Mouse (Mus musculus): ENCODE results near the gene Chil6. TPM values are rescaled to one million over a fixed set of nuclear protein-coding genes. Genes with fewer than 3 reads are reported as not detected.

Chil6 gene
- 0.37 TPM for polyA plus RNA-seq (2015; fragmentation: Illumina TruSeq; extraction: RNeasy Lipid Tissue Mini Kit (QIAGEN cat#74804); ENCODE audit: insufficient read depth, low replicate concordance)

GRCm38 (mm10) chr3:106406082-106406481 lies at the start of gene Chil6:
Gene Chil6 (minus strand): TSS chr3:106406182.

Other genes with a start within 250 kb of the Chil6 start
- gene Chil3, start 238.6 kb downstream of the Chil6 start, polyA plus RNA-seq (2015; fragmentation: Illumina TruSeq; extraction: RNeasy Lipid Tissue Mini Kit (QIAGEN cat#74804); ENCODE audit: insufficient read depth, low replicate concordance) = 58.5 TPM
- not detected for gene Chil4, start 186.7 kb downstream of the Chil6 start, polyA plus RNA-seq (2015; fragmentation: Illumina TruSeq; extraction: RNeasy Lipid Tissue Mini Kit (QIAGEN cat#74804); ENCODE audit: insufficient read depth, low replicate concordance)
- 167 TPM for gene Dennd2d, start 76.2 kb upstream of the Chil6 start, polyA plus RNA-seq (2015; fragmentation: Illumina TruSeq; extraction: RNeasy Lipid Tissue Mini Kit (QIAGEN cat#74804); ENCODE audit: insufficient read depth, low replicate concordance)
- 141 TPM for gene Dram2, start 141.6 kb upstream of the Chil6 start, polyA plus RNA-seq (2015; fragmentation: Illumina TruSeq; extraction: RNeasy Lipid Tissue Mini Kit (QIAGEN cat#74804); ENCODE audit: insufficient read depth, low replicate concordance)
- 144 TPM for gene Cept1, start 141.6 kb upstream of the Chil6 start, polyA plus RNA-seq (2015; fragmentation: Illumina TruSeq; extraction: RNeasy Lipid Tissue Mini Kit (QIAGEN cat#74804); ENCODE audit: insufficient read depth, low replicate concordance)

All from spleen, adult 10 weeks (tissue).